Mouse (Mus musculus): Measurements from ENCODE around the gene Mettl7a3. TPM values are rescaled to one million over a fixed set of nuclear protein-coding genes. Genes with fewer than 3 reads are reported as not detected.
"Not testable (repeated sequence)": the region's sequence is repeated elsewhere in the genome, so short reads cannot be mapped to it uniquely, and the experiment has no call there.

Gene Mettl7a3
- not detected for total RNA-seq (2021)
- long read RNA-seq = 0 reads

DNA sequence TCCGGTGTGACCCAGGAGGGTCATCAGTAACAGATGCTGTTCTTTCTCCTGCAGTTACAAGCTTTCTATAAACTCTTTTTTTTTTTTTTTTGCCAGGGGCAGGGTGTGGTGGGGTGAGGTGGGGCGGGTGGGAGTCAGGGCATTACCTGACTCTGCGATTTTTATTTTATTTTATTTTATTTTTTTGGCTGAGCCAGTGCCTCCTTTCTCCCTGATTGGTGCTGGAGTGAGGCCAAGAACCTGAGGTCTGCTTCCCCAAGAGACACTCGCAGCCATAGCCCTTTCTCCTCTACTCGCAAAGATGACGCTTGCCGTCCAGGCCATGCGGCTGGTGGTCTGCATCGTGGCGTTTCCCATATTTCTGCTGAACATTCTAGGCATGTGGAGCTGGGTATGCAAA is at the start of gene Mettl7a3:
Gene Mettl7a3 (plus strand): TSS at position 301 of the 400 bp plus-strand sequence.
- DNase-seq (ENCODE audit: low spot score in 2 of 2) = no peak

DNA sequence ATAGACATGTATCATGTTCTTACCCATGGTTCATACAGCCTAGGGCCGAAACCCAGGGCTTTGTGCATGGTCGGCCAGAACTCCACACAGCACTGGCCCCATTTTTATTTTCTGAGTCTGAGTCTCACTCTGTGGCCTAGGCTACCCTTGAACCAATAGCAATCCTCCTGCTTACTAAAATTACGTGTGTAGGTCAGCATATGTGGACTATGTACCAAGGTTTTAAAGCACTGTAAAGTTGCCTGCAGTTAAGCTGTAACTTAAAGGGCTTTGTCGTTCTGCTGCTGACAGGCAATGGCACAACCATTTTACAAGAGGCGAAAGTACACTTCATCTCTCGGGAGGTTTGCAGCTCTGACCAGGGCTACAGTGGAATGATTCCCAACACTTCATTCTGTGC is 45.7 kb upstream of the Mettl7a3 start:
- no peak for DNase-seq (ENCODE audit: low spot score in 2 of 2)

DNA sequence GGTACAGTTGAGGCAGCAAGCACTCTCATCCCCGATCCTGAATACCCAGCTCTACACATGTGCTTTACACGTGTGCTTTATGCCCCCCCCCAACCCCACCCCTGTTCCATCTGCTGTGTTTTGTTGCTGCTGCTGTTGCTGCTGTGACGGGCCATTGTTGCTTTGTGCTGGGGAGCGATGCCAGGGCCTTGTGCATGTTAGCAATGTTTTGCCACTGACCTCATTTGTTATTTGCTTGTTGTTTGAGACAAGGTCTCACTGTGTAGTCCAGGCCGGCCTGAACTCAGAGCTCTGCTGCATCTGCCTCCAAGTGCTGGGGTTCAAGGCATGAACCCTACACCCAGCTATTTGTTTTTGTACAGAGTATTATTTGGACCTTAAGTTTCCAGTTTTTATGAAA is 43.9 kb upstream of the Mettl7a3 start:
- no peak for DNase-seq (ENCODE audit: low spot score in 2 of 2)

DNA sequence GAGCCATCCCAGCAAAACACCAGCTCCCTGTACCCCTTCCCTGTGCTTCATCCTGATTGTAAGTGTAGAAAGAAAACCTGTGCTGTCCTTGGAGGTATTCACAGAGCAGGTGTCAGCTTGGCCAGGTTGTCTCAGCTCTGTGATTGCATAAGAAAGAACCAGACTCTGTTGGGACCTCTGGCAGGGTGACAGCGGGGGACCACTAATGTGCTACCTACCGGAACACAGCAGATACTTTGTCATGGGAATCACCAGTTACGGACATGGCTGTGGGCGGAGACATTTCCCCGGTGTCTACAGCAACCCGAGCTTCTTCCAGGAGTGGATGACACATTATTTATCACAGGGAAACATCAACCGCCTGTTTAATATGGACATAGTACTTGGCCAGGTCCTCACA is 42.4 kb upstream of the Mettl7a3 start:
- DNase-seq (ENCODE audit: low spot score in 2 of 2) = no peak

DNA sequence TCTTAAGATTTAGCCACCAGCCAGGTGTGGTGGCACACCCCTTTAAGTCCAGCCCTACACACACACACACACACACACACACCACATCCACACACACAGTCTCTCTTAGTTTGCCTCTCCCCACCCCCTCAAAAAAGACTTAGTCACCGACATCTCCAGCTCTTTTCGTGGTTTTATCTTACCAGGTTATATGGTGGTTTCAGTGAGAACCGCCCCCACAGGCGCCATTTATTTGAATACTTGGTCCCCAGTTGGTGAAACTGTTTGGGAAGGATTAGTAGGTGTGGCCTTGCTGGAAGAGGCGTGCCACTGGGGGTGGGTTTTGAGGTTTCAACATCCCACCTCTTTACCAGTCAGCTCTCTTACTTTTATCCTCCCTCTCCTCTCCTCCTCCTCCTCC is 36.9 kb upstream of the Mettl7a3 start:
- no peak for DNase-seq (ENCODE audit: low spot score in 2 of 2)

DNA sequence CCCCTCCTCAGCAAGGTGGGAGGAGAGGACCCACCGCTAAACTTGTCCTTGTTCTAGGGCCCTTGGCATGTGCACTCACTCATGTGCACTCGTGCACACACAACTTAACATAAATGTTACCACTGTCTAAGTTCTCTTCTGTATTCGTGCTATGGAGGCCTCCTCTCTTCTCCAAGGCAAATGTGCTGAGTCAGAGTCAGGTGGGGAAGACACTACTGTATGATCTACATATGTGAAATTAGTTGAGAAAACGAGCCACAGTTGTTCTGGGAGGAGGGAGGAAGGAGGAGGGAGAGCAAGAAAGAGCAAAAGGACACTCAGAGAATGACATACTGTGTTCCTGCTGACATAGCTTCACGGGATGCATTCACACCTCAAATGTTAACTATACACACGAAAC is 34.2 kb upstream of the Mettl7a3 start:
- DNase-seq (ENCODE audit: low spot score in 2 of 2) = no peak

DNA sequence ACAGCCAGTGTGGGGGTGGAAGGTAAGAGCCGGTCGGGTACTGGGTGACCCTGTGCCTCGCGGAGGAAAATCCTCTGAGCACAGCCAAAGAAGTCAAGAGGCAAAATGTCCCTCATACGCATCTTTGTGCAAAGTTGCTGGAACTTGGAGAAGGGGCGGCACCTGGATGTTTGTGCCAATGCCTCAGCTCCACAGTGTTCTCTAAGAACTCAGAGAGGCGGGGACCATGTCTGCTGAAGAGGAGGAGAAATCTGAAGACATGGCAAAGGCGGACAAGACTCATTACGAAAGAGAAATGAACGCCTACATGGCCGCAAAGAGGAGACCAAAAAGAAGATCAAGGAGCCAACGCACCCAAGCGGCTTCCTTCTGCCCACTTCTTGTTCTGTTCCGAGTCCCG is 33.2 kb upstream of the Mettl7a3 start:
- no peak for DNase-seq (ENCODE audit: low spot score in 2 of 2)

DNA sequence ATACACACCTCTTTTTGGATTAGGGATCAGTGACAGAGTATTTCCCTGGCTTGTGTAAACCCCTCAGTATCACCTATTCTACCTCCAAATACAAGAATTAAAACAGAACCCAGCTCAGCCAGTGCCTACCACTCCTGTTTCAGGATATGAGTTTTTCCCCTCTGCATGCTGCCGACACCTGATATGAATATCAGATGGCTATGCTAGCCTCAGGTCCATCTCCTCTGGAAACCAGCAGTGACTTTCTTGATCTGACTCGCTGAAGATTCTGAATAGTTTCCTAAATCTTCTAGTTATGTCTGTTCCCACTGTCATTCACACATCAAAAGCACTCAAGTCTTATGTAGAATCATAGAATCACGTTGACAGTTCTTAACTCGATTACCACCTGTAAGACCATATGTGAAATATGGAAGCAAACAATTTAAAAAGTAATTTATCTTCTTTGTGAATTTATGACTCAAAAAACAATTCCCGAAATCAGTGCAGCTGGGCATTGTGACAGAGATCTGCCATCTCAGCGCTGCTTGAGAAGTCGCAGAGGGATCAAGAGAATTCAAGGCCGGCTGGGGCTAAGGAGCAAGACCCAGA is 31.2 kb upstream of the Mettl7a3 start:
- DNase-seq (ENCODE audit: low spot score in 2 of 2) = peak; percentile 14 to 23

DNA sequence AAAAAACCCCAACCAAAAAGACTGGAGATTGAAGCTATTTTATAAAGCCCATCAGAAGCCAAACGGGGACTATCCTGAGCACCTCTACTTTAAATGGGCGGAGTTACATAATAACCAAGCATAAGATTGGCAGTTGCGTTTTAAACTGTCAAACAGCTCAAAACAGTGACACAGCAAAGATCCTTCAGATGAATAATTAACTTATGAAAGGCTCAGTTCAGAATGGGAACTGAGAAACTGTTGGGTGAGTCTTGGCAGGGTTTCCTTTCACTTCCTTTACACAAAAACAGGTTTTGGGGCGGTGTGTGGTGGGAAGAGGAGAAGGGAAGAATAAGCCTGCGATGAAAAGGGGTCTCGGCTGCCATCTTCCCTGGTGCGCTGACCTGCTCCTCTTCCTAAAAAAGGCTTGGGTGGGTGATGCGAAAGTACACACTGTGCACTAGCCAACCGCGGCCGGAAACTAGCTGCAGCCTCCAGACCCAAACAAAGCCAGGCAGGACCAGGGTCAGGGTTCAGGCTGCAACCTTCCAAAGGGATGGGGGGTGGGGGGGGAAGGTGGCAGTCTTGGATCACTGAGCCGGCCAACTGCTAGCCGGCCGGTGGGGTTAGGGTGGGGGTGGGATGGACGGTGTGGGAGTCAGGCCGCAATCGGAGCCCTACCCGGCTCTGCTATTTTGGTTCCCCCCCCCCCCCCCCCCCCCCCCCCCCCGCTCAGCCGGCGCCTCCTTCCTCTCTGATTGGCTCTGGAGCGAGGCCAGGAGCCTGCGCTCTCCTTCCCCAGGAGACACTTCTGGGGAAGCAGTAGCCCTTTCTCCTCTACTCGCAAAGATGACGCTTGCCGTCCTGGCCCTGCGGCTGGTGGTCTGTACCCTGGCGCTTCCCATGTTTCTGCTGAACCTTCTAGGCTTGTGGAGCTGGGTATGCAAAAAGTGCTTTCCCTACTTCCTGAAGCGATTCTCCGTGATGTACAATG is 30.4 kb upstream of the Mettl7a3 start, which contains the start of gene Mettl7a1:
Gene Mettl7a1 (plus strand): TSS at position 122 of the 973 bp plus-strand sequence.
- DNase-seq (ENCODE audit: low spot score in 2 of 2) = peak; percentile 76 to 86

DNA sequence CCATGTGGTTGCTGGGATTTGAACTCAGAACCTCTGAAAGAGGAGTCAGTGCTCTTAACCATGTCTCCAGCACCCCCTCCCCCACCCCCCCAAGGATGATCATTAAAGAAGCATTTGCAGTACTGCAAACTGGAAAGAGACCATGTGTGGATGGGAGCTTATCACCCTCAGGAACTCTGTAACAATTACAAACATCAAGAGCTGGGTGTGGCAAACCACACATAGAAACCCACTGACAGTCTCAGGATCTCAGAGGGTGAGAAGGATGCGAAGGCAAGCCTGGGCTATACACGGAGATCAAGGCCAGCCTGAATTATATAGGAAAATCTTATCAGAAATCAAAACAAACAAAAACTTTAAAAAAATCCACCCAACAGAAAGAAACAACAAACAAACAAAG is 28.5 kb upstream of the Mettl7a3 start:
- no peak for DNase-seq (ENCODE audit: low spot score in 2 of 2)

DNA sequence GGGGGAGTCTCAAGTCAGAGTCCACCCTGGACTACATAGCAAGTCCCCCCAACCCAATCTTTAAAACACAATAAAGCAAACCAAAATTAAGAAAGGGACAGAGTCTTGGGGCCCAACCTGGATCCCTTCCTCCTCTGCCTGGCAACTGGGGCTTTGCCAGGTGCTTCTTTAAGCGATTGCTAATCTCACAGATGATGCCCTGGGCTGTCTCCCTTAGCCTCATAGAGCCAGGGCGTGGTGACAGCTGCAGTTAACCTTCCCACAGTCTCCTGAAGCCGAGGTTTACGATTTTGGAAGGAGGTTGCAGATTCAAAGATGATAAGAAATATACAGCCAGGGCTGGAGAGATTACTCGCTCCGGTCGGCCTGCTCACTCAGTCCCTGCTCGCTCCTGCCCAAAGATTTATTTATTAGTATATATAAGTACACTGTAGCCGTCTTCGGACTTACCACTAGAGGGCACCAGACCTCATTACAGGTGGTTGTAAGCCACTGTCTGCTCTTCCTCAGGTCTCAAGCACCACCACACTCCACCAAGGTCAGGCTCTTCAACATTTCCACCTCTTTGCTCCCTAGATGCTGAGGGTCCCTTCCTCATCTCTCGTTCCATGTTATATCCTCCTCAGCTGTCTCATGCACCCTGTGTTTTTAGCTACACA is 27.2 kb upstream of the Mettl7a3 start:
- not testable (repeated sequence) for DNase-seq (ENCODE audit: low spot score in 2 of 2)

DNA sequence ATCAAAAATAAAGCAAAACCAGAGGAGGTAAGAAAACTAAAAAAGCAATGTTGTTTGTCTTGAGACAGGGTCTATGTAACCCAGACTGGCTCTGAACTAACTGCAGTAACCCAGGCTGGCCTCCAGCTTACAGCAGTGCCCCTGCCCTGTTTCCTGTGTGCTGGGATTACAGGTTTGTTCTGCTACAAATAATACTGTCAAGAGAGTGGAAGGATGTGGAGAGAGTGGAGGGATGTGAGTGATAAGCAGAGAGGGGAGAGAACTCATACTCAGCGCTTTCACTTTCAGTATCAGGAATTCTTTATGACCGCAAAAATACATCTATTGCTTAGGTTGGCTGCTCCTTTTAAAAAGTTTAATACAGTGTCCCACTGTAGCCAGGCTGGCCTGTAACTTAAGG is 22.4 kb upstream of the Mettl7a3 start:
- no peak for DNase-seq (ENCODE audit: low spot score in 2 of 2)

DNA sequence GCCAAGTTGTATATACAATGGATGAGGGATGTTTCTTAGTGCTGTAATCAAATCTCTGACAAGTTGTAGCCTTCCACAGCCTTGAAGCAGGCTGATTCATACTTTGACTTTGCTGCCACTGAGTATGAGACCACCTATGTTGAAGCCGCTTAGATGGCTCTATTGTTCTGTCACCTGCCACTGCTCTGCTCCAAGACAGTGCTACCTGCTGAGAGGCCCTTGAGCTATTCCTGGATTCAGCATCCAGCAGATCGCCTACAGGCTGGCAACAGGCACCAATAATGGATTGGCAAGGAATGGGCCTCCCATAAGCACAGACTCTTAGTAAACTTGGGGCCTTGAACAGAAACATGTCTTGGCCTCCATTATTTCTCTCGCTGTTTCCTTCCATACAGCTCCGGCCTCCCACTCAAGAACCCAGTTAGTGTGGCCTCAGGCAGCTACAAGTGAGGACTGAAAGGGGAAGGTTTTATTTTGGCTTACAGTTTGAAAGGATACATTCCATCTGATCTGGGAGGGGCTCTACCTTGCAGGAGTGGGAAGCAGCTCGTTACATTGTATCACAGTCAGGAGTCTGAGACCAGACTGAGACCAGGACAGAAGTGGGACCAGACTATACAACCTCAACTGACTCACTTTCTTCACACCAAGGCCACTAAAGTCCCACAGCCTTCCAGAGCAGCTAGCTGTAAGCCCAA is 20.1 kb upstream of the Mettl7a3 start:
- no peak for DNase-seq (ENCODE audit: low spot score in 2 of 2)

DNA sequence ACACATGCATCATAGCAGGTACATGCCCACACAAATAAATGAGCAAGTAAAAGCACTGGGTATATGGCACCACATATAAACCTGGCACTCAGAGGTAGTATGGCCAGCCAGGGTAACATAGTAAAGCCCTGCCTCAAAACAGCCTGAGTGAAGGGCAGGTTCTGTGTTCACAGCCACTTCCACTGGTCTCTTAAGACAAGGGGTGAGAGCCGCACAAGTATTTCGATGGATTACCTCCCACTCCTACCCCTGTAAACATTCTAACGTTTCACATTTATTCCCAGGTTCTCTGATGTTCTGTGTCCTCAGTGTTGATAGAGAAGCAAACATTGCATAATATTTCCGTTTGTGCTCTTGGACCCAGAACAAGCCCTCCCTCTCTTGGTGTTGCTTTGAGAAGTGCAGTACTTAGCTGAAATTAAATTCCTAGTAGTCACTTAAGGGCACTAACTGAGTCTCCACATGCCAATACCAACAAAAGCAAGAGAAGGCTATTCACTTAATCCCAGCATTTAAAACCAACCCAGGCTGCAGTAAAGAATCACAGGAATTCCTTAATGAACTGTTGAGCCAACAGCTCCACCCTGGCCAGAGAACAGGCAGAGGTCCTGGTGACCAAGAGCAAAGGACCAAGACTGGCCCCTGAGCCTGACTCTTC is 16.6 kb upstream of the Mettl7a3 start:
- not testable (repeated sequence) for DNase-seq (ENCODE audit: low spot score in 2 of 2)

DNA sequence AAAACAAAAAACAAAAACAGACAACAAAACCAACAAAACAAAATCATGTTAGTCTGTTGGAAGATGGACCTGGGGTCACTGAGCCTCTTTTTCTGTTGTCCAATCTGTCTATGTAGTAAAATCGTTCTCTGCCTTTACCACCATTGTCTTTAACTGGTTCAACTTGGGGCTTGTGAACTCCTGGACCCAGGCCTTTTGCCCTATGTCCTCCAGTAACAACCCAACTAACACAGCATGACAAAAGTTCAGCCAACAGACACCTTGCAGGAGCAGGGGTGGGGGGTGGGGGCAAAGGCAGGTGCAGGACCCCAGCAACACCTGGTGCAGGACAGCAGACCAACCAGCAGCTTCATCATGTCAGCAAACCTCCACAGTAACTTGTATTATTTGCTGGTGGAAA is 14.8 kb upstream of the Mettl7a3 start:
- DNase-seq (ENCODE audit: low spot score in 2 of 2) = no peak

DNA sequence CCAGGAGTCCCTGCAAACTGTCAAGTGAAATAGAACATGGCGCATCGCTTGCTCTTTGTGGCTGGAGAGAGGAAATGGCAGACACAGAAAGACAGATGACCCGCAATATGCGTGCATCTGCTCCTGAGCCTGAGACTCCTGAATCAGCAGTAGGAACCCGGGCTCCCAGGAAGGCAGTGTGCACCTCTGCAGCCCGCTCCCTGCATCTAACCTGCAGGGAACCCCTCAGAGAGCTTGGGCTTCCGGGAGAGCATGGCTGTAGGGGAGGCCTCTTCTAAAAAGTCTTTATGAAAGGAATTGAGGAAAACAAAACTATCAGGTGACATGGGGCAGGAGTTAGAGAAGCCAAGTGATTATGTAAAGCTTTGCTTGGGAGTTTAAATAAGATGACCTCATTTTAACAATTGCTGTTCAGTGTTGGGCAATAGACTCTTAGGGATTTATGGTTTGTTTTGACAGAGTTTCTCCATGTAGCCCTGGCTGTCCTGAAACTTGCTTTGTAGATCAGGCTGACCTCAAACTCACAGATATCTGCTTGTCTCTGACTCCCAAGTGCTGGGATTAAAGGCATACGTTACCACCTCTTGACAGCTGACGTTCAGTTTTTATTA is 14.3 kb upstream of the Mettl7a3 start:
- peak in 1 of 2 experiments; percentile 16 for DNase-seq (ENCODE audit: low spot score in 2 of 2)

DNA sequence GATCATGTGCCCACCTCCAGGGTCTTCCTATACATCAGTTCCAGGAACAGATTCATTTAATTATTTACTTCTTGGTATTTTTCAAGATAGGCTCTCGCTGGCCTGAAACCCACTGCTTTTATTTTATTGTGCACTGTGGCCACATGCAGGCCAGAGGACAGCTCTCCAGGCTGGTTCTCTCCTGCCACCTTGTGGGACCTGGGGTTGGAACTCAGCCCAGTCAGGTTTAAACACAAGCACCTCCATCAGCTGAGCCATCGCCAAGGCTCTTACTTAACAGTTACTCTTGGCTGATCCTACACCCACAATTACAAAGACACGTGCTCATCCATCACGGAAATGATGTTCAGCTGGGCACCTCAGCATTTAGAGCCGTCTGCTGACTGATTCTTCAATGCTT is 13.6 kb upstream of the Mettl7a3 start:
- DNase-seq (ENCODE audit: low spot score in 2 of 2) = no peak

DNA sequence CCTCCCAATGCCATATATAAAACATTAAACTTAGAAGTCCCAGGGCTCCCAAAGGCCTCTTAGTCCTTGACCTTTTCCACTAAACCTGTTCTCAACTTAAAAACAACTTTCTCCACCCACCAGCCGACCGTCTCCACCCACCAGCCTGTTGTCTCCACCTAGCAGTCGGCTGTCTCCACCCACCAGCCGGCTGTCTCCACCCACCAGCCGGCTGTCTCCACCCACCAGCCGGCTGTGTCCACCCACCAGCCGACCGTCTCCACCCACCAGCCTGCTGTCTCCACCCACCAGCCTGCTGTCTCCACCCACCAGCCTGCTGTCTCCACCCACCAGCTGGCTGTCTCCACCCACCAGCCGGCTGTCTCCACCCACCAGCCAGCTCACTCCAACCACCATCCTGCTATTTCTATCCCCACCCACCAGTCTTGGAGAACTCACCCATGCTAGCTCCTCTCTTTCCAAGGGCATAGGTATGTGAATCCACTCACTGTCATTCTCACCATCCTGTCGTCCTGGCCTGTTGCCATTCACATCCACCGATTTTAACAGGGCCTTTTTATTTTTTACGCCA is 10.6 kb upstream of the Mettl7a3 start:
- peak; percentile 26 to 41 for DNase-seq (ENCODE audit: low spot score in 2 of 2)

DNA sequence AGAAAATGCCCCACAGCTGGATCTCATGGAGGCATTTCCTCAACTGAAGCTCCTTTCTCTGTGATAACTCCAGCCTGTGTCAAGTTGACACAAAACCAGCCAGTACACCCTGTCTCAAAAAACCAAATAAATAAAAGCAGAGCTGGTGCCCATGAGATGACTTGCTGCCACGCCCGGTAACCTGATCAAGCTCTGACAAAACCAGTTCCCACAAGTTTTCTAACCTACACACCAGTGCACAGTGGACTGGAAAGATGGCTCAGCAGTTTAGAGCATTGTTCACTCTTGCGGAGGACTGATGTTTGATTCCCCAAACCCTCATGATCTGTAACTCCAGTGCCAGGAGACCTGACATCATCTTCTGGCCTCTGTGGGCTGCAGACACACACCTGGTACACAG is 9.5 kb upstream of the Mettl7a3 start:
- no peak for DNase-seq (ENCODE audit: low spot score in 2 of 2)

DNA sequence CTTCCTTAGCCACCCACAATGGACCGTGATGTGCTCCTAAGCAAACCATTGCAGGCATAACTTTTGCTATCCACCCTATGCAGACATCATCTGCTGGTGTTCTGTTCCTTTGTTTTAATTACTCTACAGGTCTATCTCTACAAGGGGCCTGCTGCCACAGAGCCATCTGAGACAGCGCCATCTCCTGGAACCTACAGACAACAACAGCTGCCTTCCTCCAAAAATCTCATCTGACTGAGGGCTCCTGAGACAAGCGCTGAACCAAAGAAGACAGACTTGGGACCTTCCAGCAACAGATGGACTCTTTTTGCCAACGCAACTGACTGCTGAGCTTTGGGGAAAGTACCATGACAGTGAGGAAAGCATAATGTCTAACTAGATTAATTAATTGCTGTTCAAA is 6.6 kb upstream of the Mettl7a3 start:
- DNase-seq (ENCODE audit: low spot score in 2 of 2) = not testable (repeated sequence)
